Mouse (Mus musculus): Measurements from ENCODE around the gene Mutyh. TPM values are rescaled to one million over a fixed set of nuclear protein-coding genes. Genes with fewer than 3 reads are reported as not detected.
A peak's percentile ranks its signal among the peaks of the same experiment; 100 is the strongest.
"Not testable (repeated sequence)": the region's sequence is repeated elsewhere in the genome, so short reads cannot be mapped to it uniquely, and the experiment has no call there.

The Mutyh gene
- polyA plus RNA-seq, 1 experiment from 2014 or later: 20.3 TPM

DNA sequence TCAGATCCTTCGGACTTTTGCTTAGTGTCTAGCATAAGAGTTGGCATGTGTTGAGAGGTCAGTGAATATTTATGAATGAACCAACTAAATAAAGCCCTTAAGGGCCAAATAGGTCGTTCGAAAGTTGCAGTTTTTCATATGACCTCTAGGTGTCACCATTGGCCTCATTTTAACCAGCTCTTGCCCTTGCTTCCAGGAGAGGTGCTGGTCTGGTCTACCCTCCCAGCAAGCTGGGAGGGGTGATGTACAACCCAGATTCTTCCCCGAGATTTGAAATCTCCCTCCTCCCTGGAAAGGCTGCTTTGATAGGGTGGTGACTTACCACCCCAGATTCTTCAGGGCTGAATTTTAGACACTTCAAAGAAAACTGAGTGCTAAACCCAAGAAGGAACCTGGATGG, 20.3 kb downstream of the Mutyh start:
- Histone ChIP-seq H3K4me2 (ENCODE audit: low read depth, low read length, severe bottlenecking) (no peak overlapping the region), H3K4me3 (ENCODE audit: low read depth, low read length) (no peak overlapping the region), H3K36me3 (ENCODE audit: control insufficient read depth, insufficient read depth, low read length) (no peaks in the 10 kb centered on the region), H3K9me3 (ENCODE audit: control insufficient read depth, low read length) (no peaks in the 10 kb centered on the region), H3K27me3 (ENCODE audit: control insufficient read depth, insufficient read depth, low read length) (no peaks in the 10 kb centered on the region), H3K27ac (ENCODE audit: low read depth, low read length) (no peak overlapping the region), H3K4me1 (replicated peaks; ENCODE audit: control insufficient read depth, insufficient read depth, low read length) (peaks cover 13% of the 10 kb centered on the region), H3K9ac (ENCODE audit: low read length) (no peak overlapping the region)
- 2% methylated on average over 4 of the region's 4 CpGs for WGBS
- no peak for DNase-seq (ENCODE audit: low spot score)
- peak; percentile 37; the same call in 1 of the 2 replicates for ATAC-seq (replicated peaks; ENCODE audit: low FRiP score)

DNA sequence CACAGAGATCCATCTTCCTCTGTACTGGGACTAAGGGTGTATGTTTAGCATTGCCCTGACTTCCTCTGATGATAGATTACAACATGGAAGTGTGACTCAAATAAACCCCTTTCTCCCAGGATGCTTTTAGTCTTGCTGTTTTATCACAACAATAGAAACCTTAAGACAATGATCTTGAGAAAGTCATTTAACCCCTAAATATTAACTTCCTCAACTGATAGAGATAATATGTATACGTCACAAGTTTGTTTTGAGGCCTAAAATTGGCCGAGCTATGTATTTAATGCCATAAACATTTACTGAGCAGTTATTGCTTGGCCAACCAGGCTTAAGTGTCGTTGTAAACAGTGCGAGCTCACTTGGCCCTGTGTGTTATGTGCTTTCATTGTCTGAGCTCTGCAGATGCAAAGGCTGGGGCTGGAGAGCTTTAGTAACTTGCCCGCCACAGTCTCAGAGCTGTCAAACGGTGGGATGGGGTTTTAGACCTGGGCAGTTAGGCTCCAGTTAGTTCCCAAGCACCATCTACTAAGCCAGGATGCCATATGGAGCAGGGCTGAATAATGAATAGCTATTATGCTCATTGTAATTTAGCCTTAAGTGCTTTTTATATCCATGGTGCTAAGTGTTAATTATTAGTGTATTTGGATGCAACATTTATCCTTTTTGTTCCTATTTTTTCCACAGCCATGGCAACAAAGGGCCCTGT, 22.0 kb downstream of the Mutyh start:
- ATAC-seq (replicated peaks; ENCODE audit: low FRiP score) (peak; percentile 57), DNase-seq (ENCODE audit: low spot score) (no peak)
- no peak overlapping the region for H3K4me3 ChIP-seq (ENCODE audit: low read depth, low read length)
- no peaks in the 10 kb centered on the region for H3K27me3 ChIP-seq (ENCODE audit: control insufficient read depth, insufficient read depth, low read length)
- H3K9ac ChIP-seq (ENCODE audit: low read length): peak overlapping the region; percentile 41
- H3K4me1 ChIP-seq (replicated peaks; ENCODE audit: control insufficient read depth, insufficient read depth, low read length): peaks cover 8% of the 10 kb centered on the region
- no peak overlapping the region for H3K4me2 ChIP-seq (ENCODE audit: low read depth, low read length, severe bottlenecking)
- peak overlapping the region; percentile 59 for H3K27ac ChIP-seq (ENCODE audit: low read depth, low read length)
- WGBS: 34% methylated on average over 6 of the region's 6 CpGs
- H3K36me3 ChIP-seq (ENCODE audit: control insufficient read depth, insufficient read depth, low read length): no peaks in the 10 kb centered on the region
- H3K9me3 ChIP-seq (ENCODE audit: control insufficient read depth, low read length): no peaks in the 10 kb centered on the region

DNA sequence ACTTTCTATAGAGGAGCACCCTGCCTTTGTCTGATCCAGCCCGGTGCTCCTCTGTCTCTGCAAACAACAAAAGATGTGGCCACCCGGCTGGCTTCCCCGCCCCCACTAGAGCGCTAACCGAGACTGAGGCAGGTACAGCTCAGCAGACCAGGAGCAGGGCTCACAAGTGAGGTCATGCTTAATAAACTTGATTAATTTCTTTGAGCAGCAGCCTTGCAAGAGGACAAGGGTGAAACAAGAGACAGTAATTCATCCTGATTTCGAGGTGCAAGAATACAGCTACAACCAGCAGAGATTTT, 22.5 kb downstream of the Mutyh start:
- peak overlapping the region; percentile 57; the same call in 1 of the 2 replicates for H3K27ac ChIP-seq (ENCODE audit: low read depth, low read length)
- peaks cover 8% of the 10 kb centered on the region for H3K4me1 ChIP-seq (replicated peaks; ENCODE audit: control insufficient read depth, insufficient read depth, low read length)
- peak; percentile 70 for ATAC-seq (replicated peaks; ENCODE audit: low FRiP score)
- H3K4me2 ChIP-seq (ENCODE audit: low read depth, low read length, severe bottlenecking): 0 out of 2 replicates have a peak overlapping the region, but pooled peaks have one; percentile 8
- no peaks in the 10 kb centered on the region for H3K36me3 ChIP-seq (ENCODE audit: control insufficient read depth, insufficient read depth, low read length)
- no peaks in the 10 kb centered on the region for H3K27me3 ChIP-seq (ENCODE audit: control insufficient read depth, insufficient read depth, low read length)
- peak overlapping the region; percentile 41 for H3K9ac ChIP-seq (ENCODE audit: low read length)
- no peaks in the 10 kb centered on the region for H3K9me3 ChIP-seq (ENCODE audit: control insufficient read depth, low read length)
- no peak overlapping the region for H3K4me3 ChIP-seq (ENCODE audit: low read depth, low read length)
- DNase-seq (ENCODE audit: low spot score): peak; percentile 67
- 8% methylated on average over 6 of the region's 6 CpGs for WGBS

DNA sequence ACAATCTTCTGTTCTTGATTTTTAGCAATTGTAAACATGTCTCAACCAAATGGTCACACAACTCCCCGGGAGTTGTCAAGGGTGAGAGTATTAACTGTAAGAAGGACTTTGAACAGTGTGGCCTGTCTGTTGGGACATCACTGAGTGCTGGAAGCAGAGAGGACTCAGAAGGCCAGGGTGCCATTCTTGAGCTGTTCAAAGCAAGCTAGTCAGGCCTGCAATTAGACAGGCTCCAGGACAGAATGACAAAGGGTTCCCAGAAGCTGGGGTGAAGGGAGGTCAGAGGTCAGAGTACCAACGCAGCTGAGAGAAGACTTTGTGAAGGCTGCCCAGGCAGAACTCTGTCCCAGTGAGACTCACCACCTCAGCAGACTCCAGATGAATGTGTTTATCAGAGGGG, 31.5 kb downstream of the Mutyh start:
- no peak overlapping the region for H3K27ac ChIP-seq (ENCODE audit: low read depth, low read length)
- no peaks in the 10 kb centered on the region for H3K4me1 ChIP-seq (replicated peaks; ENCODE audit: control insufficient read depth, insufficient read depth, low read length)
- H3K9ac ChIP-seq (ENCODE audit: low read length): no peak overlapping the region
- 24% methylated on average over 2 of the region's 2 CpGs for WGBS
- H3K4me2 ChIP-seq (ENCODE audit: low read depth, low read length, severe bottlenecking): no peak overlapping the region
- ATAC-seq (replicated peaks; ENCODE audit: low FRiP score) (no peak), DNase-seq (ENCODE audit: low spot score) (no peak)
- H3K36me3 ChIP-seq (ENCODE audit: control insufficient read depth, insufficient read depth, low read length): no peaks in the 10 kb centered on the region
- no peaks in the 10 kb centered on the region for H3K9me3 ChIP-seq (ENCODE audit: control insufficient read depth, low read length)
- no peaks in the 10 kb centered on the region for H3K27me3 ChIP-seq (ENCODE audit: control insufficient read depth, insufficient read depth, low read length)
- H3K4me3 ChIP-seq (ENCODE audit: low read depth, low read length): no peak overlapping the region

DNA sequence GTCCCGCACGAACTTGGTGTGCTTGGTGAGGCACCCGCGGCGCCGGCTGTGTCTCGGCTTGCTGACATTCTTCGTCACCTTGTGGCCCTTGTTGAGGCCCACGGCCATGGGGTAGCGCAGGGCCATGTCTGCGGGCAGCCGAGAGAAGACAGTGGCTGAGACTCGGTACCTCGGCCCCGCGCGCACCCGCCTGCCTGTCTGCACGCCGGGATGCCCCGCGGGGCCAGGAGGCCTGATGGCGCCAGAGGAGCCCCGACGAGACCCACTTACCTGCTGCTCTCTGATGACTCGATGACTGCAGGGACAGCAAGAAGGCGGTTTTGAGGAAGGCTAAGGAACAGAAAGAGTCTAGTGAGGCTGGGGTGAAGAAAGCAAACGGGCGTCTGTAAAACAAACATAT, 32.6 kb downstream of the Mutyh start:
- 43% methylated on average over 20 of the region's 29 CpGs for WGBS
- ATAC-seq (replicated peaks; ENCODE audit: low FRiP score); H3K9me3 ChIP-seq (ENCODE audit: control insufficient read depth, low read length); H3K4me3 ChIP-seq (ENCODE audit: low read depth, low read length); H3K4me2 ChIP-seq (ENCODE audit: low read depth, low read length, severe bottlenecking); H3K27ac ChIP-seq (ENCODE audit: low read depth, low read length); H3K36me3 ChIP-seq (ENCODE audit: control insufficient read depth, insufficient read depth, low read length); DNase-seq (ENCODE audit: low spot score); H3K4me1 ChIP-seq (replicated peaks; ENCODE audit: control insufficient read depth, insufficient read depth, low read length); H3K27me3 ChIP-seq (ENCODE audit: control insufficient read depth, insufficient read depth, low read length); H3K9ac ChIP-seq (ENCODE audit: low read length): not testable (repeated sequence)

DNA sequence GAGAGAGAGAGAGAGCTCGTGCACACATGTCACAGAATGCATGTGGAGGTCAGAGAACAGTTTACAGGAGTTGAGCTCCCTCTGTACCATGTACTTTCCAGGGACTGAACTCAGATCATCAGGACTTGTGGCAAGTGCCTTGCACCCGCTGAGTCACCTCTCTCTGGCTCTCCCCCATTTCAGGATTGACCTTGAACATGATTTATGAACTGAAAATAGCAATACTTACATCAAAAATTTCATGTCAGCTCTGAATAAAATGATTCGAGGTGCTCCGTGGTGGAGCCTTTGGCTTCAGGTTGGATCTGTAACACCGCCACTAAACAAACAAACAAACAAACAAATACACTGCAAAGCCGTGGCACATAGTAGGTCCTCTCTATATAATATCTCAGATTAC, 33.3 kb downstream of the Mutyh start:
- WGBS: 88% methylated on average over 6 of the region's 6 CpGs
- no peak overlapping the region for H3K9ac ChIP-seq (ENCODE audit: low read length)
- H3K4me3 ChIP-seq (ENCODE audit: low read depth, low read length): no peak overlapping the region
- H3K27ac ChIP-seq (ENCODE audit: low read depth, low read length): no peak overlapping the region
- no peaks in the 10 kb centered on the region for H3K27me3 ChIP-seq (ENCODE audit: control insufficient read depth, insufficient read depth, low read length)
- H3K9me3 ChIP-seq (ENCODE audit: control insufficient read depth, low read length): no peaks in the 10 kb centered on the region
- no peaks in the 10 kb centered on the region for H3K4me1 ChIP-seq (replicated peaks; ENCODE audit: control insufficient read depth, insufficient read depth, low read length)
- H3K4me2 ChIP-seq (ENCODE audit: low read depth, low read length, severe bottlenecking): no peak overlapping the region
- DNase-seq (ENCODE audit: low spot score): no peak
- no peaks in the 10 kb centered on the region for H3K36me3 ChIP-seq (ENCODE audit: control insufficient read depth, insufficient read depth, low read length)
- ATAC-seq (replicated peaks; ENCODE audit: low FRiP score): no peak

DNA sequence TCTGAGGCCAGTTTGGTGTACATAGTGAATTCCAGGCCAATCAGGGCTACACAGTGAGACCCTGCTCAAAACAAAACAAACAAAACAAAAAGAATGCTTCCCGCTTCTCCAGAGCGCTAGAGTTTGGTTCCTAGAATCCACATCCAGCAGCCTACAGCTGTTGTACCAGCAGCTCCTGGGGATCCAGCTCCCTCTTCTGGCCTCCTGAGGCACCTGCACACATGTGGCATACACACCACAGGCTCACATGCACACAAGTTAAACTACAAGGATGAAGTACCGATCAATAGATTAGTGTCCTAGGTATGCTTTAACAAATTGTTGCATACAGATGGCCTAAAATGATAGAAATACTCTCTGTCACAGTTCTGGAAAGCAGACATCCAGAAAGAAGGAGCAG, 36.8 kb downstream of the Mutyh start:
- WGBS: 94% methylated on average over 3 of the region's 3 CpGs
- H3K36me3 ChIP-seq (ENCODE audit: control insufficient read depth, insufficient read depth, low read length): no peaks in the 10 kb centered on the region
- no peaks in the 10 kb centered on the region for H3K27me3 ChIP-seq (ENCODE audit: control insufficient read depth, insufficient read depth, low read length)
- H3K27ac ChIP-seq (ENCODE audit: low read depth, low read length): no peak overlapping the region
- DNase-seq (ENCODE audit: low spot score) (no peak), ATAC-seq (replicated peaks; ENCODE audit: low FRiP score) (no peak)
- no peak overlapping the region for H3K4me3 ChIP-seq (ENCODE audit: low read depth, low read length)
- no peak overlapping the region for H3K9ac ChIP-seq (ENCODE audit: low read length)
- H3K9me3 ChIP-seq (ENCODE audit: control insufficient read depth, low read length): no peaks in the 10 kb centered on the region
- H3K4me2 ChIP-seq (ENCODE audit: low read depth, low read length, severe bottlenecking): no peak overlapping the region
- H3K4me1 ChIP-seq (replicated peaks; ENCODE audit: control insufficient read depth, insufficient read depth, low read length): no peaks in the 10 kb centered on the region

DNA sequence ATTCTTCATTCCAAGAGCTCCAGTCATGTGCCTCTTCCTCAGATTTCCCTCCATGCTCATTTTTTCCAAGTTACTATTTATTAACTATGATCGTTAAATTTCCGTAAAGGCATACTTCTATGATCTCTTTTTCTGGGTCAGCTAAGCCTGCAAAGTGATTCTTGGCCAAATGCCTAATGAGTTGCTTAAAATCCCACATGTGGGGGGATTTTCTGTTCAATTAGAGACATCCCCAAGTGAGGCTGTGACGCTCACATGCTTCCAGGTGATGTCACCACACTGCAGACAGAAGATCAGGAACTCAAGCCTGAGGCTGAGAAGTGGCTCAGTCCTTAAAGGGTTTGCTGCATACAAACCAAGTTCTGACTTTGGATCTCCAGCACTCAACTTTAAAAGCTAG, 42.4 kb downstream of the Mutyh start:
- Histone ChIP-seq H3K9me3 (ENCODE audit: control insufficient read depth, low read length) (no peaks in the 10 kb centered on the region), H3K36me3 (ENCODE audit: control insufficient read depth, insufficient read depth, low read length) (no peaks in the 10 kb centered on the region), H3K9ac (ENCODE audit: low read length) (no peak overlapping the region), H3K4me2 (ENCODE audit: low read depth, low read length, severe bottlenecking) (no peak overlapping the region), H3K4me3 (ENCODE audit: low read depth, low read length) (no peak overlapping the region), H3K27ac (ENCODE audit: low read depth, low read length) (no peak overlapping the region), H3K4me1 (replicated peaks; ENCODE audit: control insufficient read depth, insufficient read depth, low read length) (peaks cover 3% of the 10 kb centered on the region; the same call in 1 of the 2 replicates), H3K27me3 (ENCODE audit: control insufficient read depth, insufficient read depth, low read length) (no peaks in the 10 kb centered on the region)
- WGBS: 73% methylated on average over 3 of the region's 3 CpGs
- no peak for DNase-seq (ENCODE audit: low spot score)
- no peak for ATAC-seq (replicated peaks; ENCODE audit: low FRiP score)

DNA sequence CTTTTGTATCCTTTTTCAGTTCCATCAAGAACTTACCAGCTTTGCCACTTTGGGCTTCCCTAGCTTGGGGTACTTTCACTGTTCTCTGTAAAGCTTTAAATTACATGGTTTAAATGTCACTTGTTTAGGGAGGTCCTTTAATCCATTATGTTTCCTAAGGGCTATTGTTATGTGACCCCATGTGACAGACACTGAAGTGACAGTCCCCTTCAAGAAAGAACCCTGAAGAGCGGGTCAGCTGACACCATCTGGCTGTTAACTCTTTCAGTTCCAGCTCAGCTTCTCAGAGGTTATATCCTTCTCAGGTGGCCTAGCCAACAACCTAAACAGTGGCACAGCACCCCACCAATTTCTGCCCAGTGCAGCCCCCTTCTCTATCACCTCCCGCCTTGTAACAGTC, 46.8 kb downstream of the Mutyh start:
- DNase-seq (ENCODE audit: low spot score): no peak
- no peaks in the 10 kb centered on the region for H3K9me3 ChIP-seq (ENCODE audit: control insufficient read depth, low read length)
- H3K4me3 ChIP-seq (ENCODE audit: low read depth, low read length): no peak overlapping the region
- H3K9ac ChIP-seq (ENCODE audit: low read length): no peak overlapping the region
- 0 out of 2 replicates have a peak, but pooled peaks have one; percentile 33 for ATAC-seq (replicated peaks; ENCODE audit: low FRiP score)
- no peaks in the 10 kb centered on the region for H3K36me3 ChIP-seq (ENCODE audit: control insufficient read depth, insufficient read depth, low read length)
- peaks cover 3% of the 10 kb centered on the region; the same call in 1 of the 2 replicates for H3K4me1 ChIP-seq (replicated peaks; ENCODE audit: control insufficient read depth, insufficient read depth, low read length)
- H3K4me2 ChIP-seq (ENCODE audit: low read depth, low read length, severe bottlenecking): no peak overlapping the region
- 19% methylated on average over 2 of the region's 2 CpGs for WGBS
- no peaks in the 10 kb centered on the region for H3K27me3 ChIP-seq (ENCODE audit: control insufficient read depth, insufficient read depth, low read length)
- H3K27ac ChIP-seq (ENCODE audit: low read depth, low read length): no peak overlapping the region

All from forebrain, embryonic 11.5 days (tissue).